Mouse (Mus musculus) G1E (cell line): ENCODE data around the gene Pxn. TPM values are rescaled to one million over a fixed set of nuclear protein-coding genes. Genes with fewer than 3 reads are reported as not detected.

Experiments
- ATAC-seq: 2 replicates; pipeline ENCODE4 v1.8.0; 2016; ENCODE audit warnings: mild to moderate bottlenecking; ENCODE audit not compliant: insufficient number of reproducible peaks, poor library complexity, low FRiP score, severe bottlenecking; ENCODE audit errors: extremely low read depth
- DNase-seq: peaks from one replicate; pipeline ENCODE4 v3.0.0; 2012; ENCODE audit warnings: low spot score
- H3K27me3 ChIP-seq: 2 replicates; pipeline ENCODE4 v1.6.1; 2012; ENCODE audit warnings: mild to moderate bottlenecking, low read length, inconsistent platforms; ENCODE audit not compliant: insufficient read depth
- H3K36me3 ChIP-seq: replicated peaks from 2 replicates; pipeline ENCODE3; 2012; ENCODE audit warnings: mild to moderate bottlenecking, inconsistent platforms
- H3K4me1 ChIP-seq: 2 replicates; pipeline ENCODE4 v1.6.1; 2012; ENCODE audit warnings: low read depth, low read length, inconsistent platforms, mixed read lengths; ENCODE audit not compliant: insufficient read depth
- H3K4me3 ChIP-seq: 2 replicates; pipeline ENCODE4 v1.5.1; 2012; ENCODE audit warnings: low read depth, mild to moderate bottlenecking, inconsistent platforms, low read length, moderate library complexity, mixed read lengths
- H3K9me3 ChIP-seq: replicated peaks from 2 replicates; pipeline ENCODE4 v1.6.1; 2012; ENCODE audit warnings: inconsistent platforms
- CTCF ChIP-seq: IDR thresholded peaks from 2 replicates; pipeline ENCODE4 v1.5.1; 2012; ENCODE audit warnings: low read depth, low read length, inconsistent platforms, mixed read lengths
- GATA1 ChIP-seq: IDR thresholded peaks from 2 replicates; pipeline ENCODE4 v1.6.1; 2012; ENCODE audit warnings: borderline replicate concordance, low read length, inconsistent platforms, mixed read lengths
- GATA2 ChIP-seq: IDR thresholded peaks from 2 replicates; pipeline ENCODE4 v1.6.1; 2012; ENCODE audit warnings: low read depth, low read length, inconsistent platforms, borderline replicate concordance
- POLR2AphosphoS5 ChIP-seq: IDR thresholded peaks from 2 replicates; pipeline ENCODE4 v1.6.1; 2012; ENCODE audit warnings: low read depth, low read length, inconsistent platforms; ENCODE audit not compliant: insufficient replicate concordance
- TAL1 ChIP-seq: conservative IDR thresholded peaks from 2 replicates; pipeline ENCODE4 v1.6.1; 2012; ENCODE audit warnings: low read depth, low read length, inconsistent platforms, mixed read lengths
- polyA plus RNA-seq: library from polyadenylated mRNA; stranded (reverse); fragments of >175 nt; gene quantifications from 2 replicates; pipeline ENCODE4 v1.2.3, GENCODE M21; 2012
- total RNA-seq, 2 experiments: library from RNA; stranded (forward) in 1 of 2; stranded (reverse) in 1 of 2; fragments of 200-1000 nt in 1 of 2; fragments of >200 nt in 1 of 2; fragmentation: Nextera tagmentation in 1 of 2; gene quantifications; 2 replicates each; pipeline ENCODE4 v1.2.3; 2014 to 2017

The Pxn gene
- total and polyA plus RNA-seq, 3 experiments, result 14.2 to 62.9 (median 17.8) TPM

DNA sequence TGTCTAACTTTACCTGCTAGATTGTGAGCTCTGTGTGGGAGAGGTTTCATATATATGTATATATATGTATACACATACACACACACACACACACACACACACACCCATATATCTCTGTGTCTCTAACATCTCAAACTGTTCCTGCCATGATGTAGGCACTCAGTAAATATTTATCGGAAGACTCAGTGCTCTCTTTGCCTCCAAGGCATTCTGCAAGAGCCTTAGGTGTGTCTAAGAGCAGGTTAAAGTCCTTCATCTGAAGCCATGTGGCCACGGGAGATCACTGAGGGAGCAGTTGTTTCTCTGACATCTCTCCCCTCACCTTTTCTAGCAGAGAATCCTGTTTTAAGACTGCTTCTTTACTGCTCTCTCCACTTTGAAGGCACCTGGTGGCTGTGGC is 85.0 kb downstream of the Pxn start:
- peaks cover 4% of the 10 kb centered on the region; the same call in 1 of the 2 replicates for H3K4me1 ChIP-seq
- H3K36me3 ChIP-seq, result peaks cover 98% of the 10 kb centered on the region
- no peak for DNase-seq
- no peak overlapping the region for H3K4me3 ChIP-seq
- H3K9me3 ChIP-seq, result no peaks in the 10 kb centered on the region
- no peak for TF ChIP-seq POLR2AphosphoS5
- TF ChIP-seq GATA2, result no peak
- no peak for TF ChIP-seq TAL1
- no peak for TF ChIP-seq CTCF
- TF ChIP-seq GATA1, result no peak
- no peak for ATAC-seq
- H3K27me3 ChIP-seq, result no peaks in the 10 kb centered on the region; the same call in 1 of the 2 replicates

DNA sequence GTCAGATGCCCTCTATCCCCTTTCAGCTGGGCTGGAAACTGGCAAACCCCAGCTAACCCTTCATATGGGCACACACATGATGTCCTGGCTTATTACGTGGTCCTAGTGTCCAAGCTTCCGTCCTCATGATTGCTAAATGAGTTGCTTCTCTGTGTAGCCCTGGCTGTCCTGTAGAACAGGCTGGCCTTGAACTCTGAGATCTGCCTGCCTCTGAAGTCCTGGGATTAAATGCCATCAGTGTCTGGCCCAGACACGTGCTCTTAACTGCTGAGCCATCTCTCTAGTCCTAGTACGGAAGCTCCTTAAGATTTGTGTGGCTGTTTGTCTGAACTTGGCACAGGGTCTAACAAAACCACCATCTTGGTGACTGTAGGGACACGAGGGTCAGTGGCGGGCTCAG is 97.1 kb downstream of the Pxn start:
- Histone ChIP-seq H3K36me3 (peaks cover 90% of the 10 kb centered on the region), H3K9me3 (no peaks in the 10 kb centered on the region), H3K4me1 (peaks cover 6% of the 10 kb centered on the region), H3K27me3 (no peaks in the 10 kb centered on the region), H3K4me3 (no peak overlapping the region)
- no peak for DNase-seq
- TF ChIP-seq TAL1, result no peak
- TF ChIP-seq GATA2, result no peak
- no peak for TF ChIP-seq POLR2AphosphoS5
- no peak for TF ChIP-seq CTCF
- TF ChIP-seq GATA1, result no peak
- ATAC-seq, result no peak

Other genes starting within 250 kb of the Pxn start
- 59.7 and 87.3 TPM in 2 replicates for gene Rnf10, start 233.8 kb upstream of the Pxn start, total RNA-seq (2014; fragmentation: Nextera tagmentation)
- gene Rnf10, start 233.8 kb upstream of the Pxn start, total RNA-seq (2017), result 56.9 and 57.3 TPM in 2 replicates
- 201 and 202 TPM in 2 replicates for gene Rnf10, start 233.8 kb upstream of the Pxn start, polyA plus RNA-seq
- gene Coq5, start 227.0 kb upstream of the Pxn start, total RNA-seq (2014; fragmentation: Nextera tagmentation), result 41.1 and 42.9 TPM in 2 replicates
- gene Coq5, start 227.0 kb upstream of the Pxn start, total RNA-seq (2017), result 51.6 and 56.9 TPM in 2 replicates
- 23.4 and 25.0 TPM in 2 replicates for gene Coq5, start 227.0 kb upstream of the Pxn start, polyA plus RNA-seq
- gene Dynll1, start 205.7 kb upstream of the Pxn start, total RNA-seq (2014; fragmentation: Nextera tagmentation), result 1,458 and 1,815 TPM in 2 replicates
- 554 and 587 TPM in 2 replicates for gene Dynll1, start 205.7 kb upstream of the Pxn start, total RNA-seq (2017)
- 445 and 449 TPM in 2 replicates for gene Dynll1, start 205.7 kb upstream of the Pxn start, polyA plus RNA-seq
- gene Srsf9, start 179.5 kb upstream of the Pxn start, total RNA-seq (2014; fragmentation: Nextera tagmentation), result 38.1 and 47.6 TPM in 2 replicates
- 88.0 and 111 TPM in 2 replicates for gene Srsf9, start 179.5 kb upstream of the Pxn start, total RNA-seq (2017)
- gene Srsf9, start 179.5 kb upstream of the Pxn start, polyA plus RNA-seq, result 114 and 127 TPM in 2 replicates
- gene Gatc, start 165.5 kb upstream of the Pxn start, total RNA-seq (2014; fragmentation: Nextera tagmentation), result 90.0 and 96.0 TPM in 2 replicates
- 5.6 and 8.6 TPM in 2 replicates for gene Gatc, start 165.5 kb upstream of the Pxn start, total RNA-seq (2017)
- 11.7 and 13.9 TPM in 2 replicates for gene Gatc, start 165.5 kb upstream of the Pxn start, polyA plus RNA-seq
- gene Triap1, start 165.5 kb upstream of the Pxn start, total RNA-seq (2014; fragmentation: Nextera tagmentation), result 27.8 and 31.8 TPM in 2 replicates
- gene Triap1, start 165.5 kb upstream of the Pxn start, total RNA-seq (2017), result 45.5 and 47.0 TPM in 2 replicates
- gene Triap1, start 165.5 kb upstream of the Pxn start, polyA plus RNA-seq, result 5.3 and 14.1 TPM in 2 replicates
- gene Cox6a1, start 157.7 kb upstream of the Pxn start, total RNA-seq (2014; fragmentation: Nextera tagmentation), result 312 and 362 TPM in 2 replicates
- gene Cox6a1, start 157.7 kb upstream of the Pxn start, total RNA-seq (2017), result 143 and 153 TPM in 2 replicates
- gene Cox6a1, start 157.7 kb upstream of the Pxn start, polyA plus RNA-seq, result 1,989 and 2,415 TPM in 2 replicates
- 6.7 and 8.7 TPM in 2 replicates for gene Msi1, start 77.1 kb upstream of the Pxn start, total RNA-seq (2014; fragmentation: Nextera tagmentation)
- 0.23 and 0.55 TPM in 2 replicates for gene Msi1, start 77.1 kb upstream of the Pxn start, total RNA-seq (2017)
- gene Msi1, start 77.1 kb upstream of the Pxn start, polyA plus RNA-seq, result 3.4 and 3.7 TPM in 2 replicates
- gene Pla2g1b, start 40.4 kb upstream of the Pxn start, total RNA-seq (2014; fragmentation: Nextera tagmentation), result not detected in 2 replicates
- not detected in 2 replicates for gene Pla2g1b, start 40.4 kb upstream of the Pxn start, total RNA-seq (2017)
- 0.18 TPM in 1 of 2 replicates, not detected in the other for gene Pla2g1b, start 40.4 kb upstream of the Pxn start, polyA plus RNA-seq
- gene Sirt4, start 22.0 kb upstream of the Pxn start, total RNA-seq (2014; fragmentation: Nextera tagmentation), result 27.5 and 29.7 TPM in 2 replicates
- gene Sirt4, start 22.0 kb upstream of the Pxn start, total RNA-seq (2017), result 9.3 and 14.8 TPM in 2 replicates
- 8.0 and 13.3 TPM in 2 replicates for gene Sirt4, start 22.0 kb upstream of the Pxn start, polyA plus RNA-seq
- gene Rplp0, start 52.8 kb downstream of the Pxn start, total RNA-seq (2014; fragmentation: Nextera tagmentation), result 870 and 980 TPM in 2 replicates
- 1,362 and 1,673 TPM in 2 replicates for gene Rplp0, start 52.8 kb downstream of the Pxn start, total RNA-seq (2017)
- gene Rplp0, start 52.8 kb downstream of the Pxn start, polyA plus RNA-seq, result 712 and 915 TPM in 2 replicates
- gene Gcn1l1, start 58.6 kb downstream of the Pxn start, total RNA-seq (2014; fragmentation: Nextera tagmentation), result 78.5 and 96.0 TPM in 2 replicates
- 44.6 and 45.7 TPM in 2 replicates for gene Gcn1l1, start 58.6 kb downstream of the Pxn start, total RNA-seq (2017)
- gene Gcn1l1, start 58.6 kb downstream of the Pxn start, polyA plus RNA-seq, result 137 and 158 TPM in 2 replicates
- 62.2 and 63.3 TPM in 2 replicates for gene Rab35, start 125.2 kb downstream of the Pxn start, total RNA-seq (2014; fragmentation: Nextera tagmentation)
- 69.1 and 78.2 TPM in 2 replicates for gene Rab35, start 125.2 kb downstream of the Pxn start, total RNA-seq (2017)
- gene Rab35, start 125.2 kb downstream of the Pxn start, polyA plus RNA-seq, result 74.5 and 88.3 TPM in 2 replicates
- gene Bicdl1, start 224.9 kb downstream of the Pxn start, total RNA-seq (2014; fragmentation: Nextera tagmentation), result 2.6 and 3.6 TPM in 2 replicates
- 1.7 and 2.8 TPM in 2 replicates for gene Bicdl1, start 224.9 kb downstream of the Pxn start, total RNA-seq (2017)
- gene Bicdl1, start 224.9 kb downstream of the Pxn start, polyA plus RNA-seq, result 5.5 and 5.8 TPM in 2 replicates